Mouse (Mus musculus): Measurements from ENCODE around the gene Tmem107. TPM values are rescaled to one million over a fixed set of nuclear protein-coding genes. Genes with fewer than 3 reads are reported as not detected.

Gene Tmem107
- total RNA-seq, 2 experiments from 2014 or later = 6.7 to 8.6 TPM

- DNase-seq = peak; percentile 98
Measured at GRCm38 (mm10) chr11:69094697-69095429, 24.3 kb downstream of the Tmem107 start, which contains the start of gene Per1. Gene Per1 (plus strand): TSS chr11:69095217.

- DNase-seq = peak; percentile 47
Measured at GRCm38 (mm10) chr11:69095511-69096231, 25.1 kb downstream of the Tmem107 start.

GRCm38 (mm10) chr11:69096360-69096986 lies 25.9 kb downstream of the Tmem107 start:
- no peak for DNase-seq

GRCm38 (mm10) chr11:69096987-69097900 lies 26.6 kb downstream of the Tmem107 start:
- peak; percentile 100 for DNase-seq

- peak; percentile 26 for DNase-seq
Measured at GRCm38 (mm10) chr11:69098039-69098761, 27.6 kb downstream of the Tmem107 start.

GRCm38 (mm10) chr11:69098762-69099091 lies 28.1 kb downstream of the Tmem107 start:
- DNase-seq = peak; percentile 99

- peak; percentile 93 for DNase-seq
Measured at GRCm38 (mm10) chr11:69099177-69099914, 28.7 kb downstream of the Tmem107 start.

- DNase-seq = peak; percentile 97
Measured at GRCm38 (mm10) chr11:69099915-69100345, 29.3 kb downstream of the Tmem107 start.

- peak; percentile 32 for DNase-seq
Measured at GRCm38 (mm10) chr11:69100639-69101360, 30.2 kb downstream of the Tmem107 start.

GRCm38 (mm10) chr11:69101604-69102402 lies 31.2 kb downstream of the Tmem107 start:
- peak; percentile 17 for DNase-seq

GRCm38 (mm10) chr11:69102403-69102725 lies 31.8 kb downstream of the Tmem107 start:
- DNase-seq = peak; percentile 9

- DNase-seq = peak; percentile 5
Measured at GRCm38 (mm10) chr11:69103121-69103520, 32.5 kb downstream of the Tmem107 start.

GRCm38 (mm10) chr11:69103531-69104435 lies 33.2 kb downstream of the Tmem107 start:
- peak; percentile 6 for DNase-seq

GRCm38 (mm10) chr11:69104487-69104886 lies 33.9 kb downstream of the Tmem107 start:
- peak; percentile 6 for DNase-seq

- DNase-seq = peak; percentile 4
Measured at GRCm38 (mm10) chr11:69105227-69105626, 34.6 kb downstream of the Tmem107 start.

- peak; percentile 12 for DNase-seq
Measured at GRCm38 (mm10) chr11:69105796-69106195, 35.2 kb downstream of the Tmem107 start.

GRCm38 (mm10) chr11:69106299-69106698 lies 35.7 kb downstream of the Tmem107 start:
- peak; percentile 19 for DNase-seq

GRCm38 (mm10) chr11:69106842-69107241 lies 36.2 kb downstream of the Tmem107 start:
- peak; percentile 11 for DNase-seq
